Mouse (Mus musculus): Measurements from ENCODE around the gene 4931428F04Rik.
"Not testable (repeated sequence)": the region's sequence is repeated elsewhere in the genome, so short reads cannot be mapped to it uniquely, and the experiment has no call there.

The 4931428F04Rik gene

GRCm38 (mm10) chr8:105307670-105308069, 18.0 kb upstream of the 4931428F04Rik start:
- DNase-seq (ENCODE audit: low spot score in 2 of 2) = no peak

GRCm38 (mm10) chr8:105306146-105306691, 16.6 kb upstream of the 4931428F04Rik start:
- DNase-seq (ENCODE audit: low spot score in 2 of 2) = no peak

GRCm38 (mm10) chr8:105305211-105306145, 15.8 kb upstream of the 4931428F04Rik start, which contains the start of gene Elmo3:
Elmo3 (plus strand) TSS chr8:105305601.
- peak in 1 of 2 experiments; percentile 77 for DNase-seq (ENCODE audit: low spot score in 2 of 2)

DNA sequence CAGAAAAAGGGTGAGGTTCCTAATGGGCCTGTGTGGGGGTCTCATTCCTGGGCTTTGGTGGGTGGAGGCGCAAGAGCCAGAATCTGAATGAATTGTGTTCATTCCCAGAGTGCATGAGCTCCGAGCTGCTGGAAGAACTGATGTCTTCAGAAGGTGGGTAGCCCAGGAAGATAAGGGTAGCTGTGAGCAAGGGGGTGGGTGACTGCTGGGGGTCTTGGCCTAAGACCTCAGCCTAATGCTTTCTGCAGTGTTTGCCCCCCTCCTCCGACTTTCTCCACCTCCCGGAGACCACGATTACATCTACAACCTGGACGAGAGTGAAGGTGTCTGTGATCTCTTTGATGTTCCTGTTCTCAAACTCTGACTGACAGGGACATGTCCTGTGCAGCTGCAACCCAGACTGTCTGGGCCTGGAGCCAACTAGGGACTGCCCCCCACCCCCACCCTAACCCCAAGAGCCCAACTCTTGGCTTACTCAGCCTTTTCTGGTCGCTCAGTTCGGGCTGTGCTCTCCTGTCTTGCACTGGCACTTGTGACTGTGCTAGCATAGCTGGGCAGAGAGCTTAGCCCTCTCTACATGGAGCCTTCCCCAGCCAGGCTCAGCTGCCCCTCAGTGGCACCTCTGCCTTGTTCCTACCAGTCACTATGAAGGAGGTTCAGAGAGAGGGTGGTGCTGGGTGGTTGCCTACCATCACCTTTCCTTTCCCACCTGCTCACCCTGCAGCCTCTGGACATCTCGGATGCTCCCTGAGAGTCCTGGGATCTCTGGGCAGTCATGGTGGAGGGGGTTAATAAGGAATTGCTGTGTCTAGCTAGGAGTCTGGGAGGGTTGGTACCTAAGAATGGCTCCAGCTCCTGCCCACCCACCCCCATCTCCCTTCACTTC, 14.9 kb upstream of the 4931428F04Rik start:
- DNase-seq (ENCODE audit: low spot score in 2 of 2) = no peak

GRCm38 (mm10) chr8:105303874-105304273, 14.2 kb upstream of the 4931428F04Rik start:
- no peak for DNase-seq (ENCODE audit: low spot score in 2 of 2)

DNA sequence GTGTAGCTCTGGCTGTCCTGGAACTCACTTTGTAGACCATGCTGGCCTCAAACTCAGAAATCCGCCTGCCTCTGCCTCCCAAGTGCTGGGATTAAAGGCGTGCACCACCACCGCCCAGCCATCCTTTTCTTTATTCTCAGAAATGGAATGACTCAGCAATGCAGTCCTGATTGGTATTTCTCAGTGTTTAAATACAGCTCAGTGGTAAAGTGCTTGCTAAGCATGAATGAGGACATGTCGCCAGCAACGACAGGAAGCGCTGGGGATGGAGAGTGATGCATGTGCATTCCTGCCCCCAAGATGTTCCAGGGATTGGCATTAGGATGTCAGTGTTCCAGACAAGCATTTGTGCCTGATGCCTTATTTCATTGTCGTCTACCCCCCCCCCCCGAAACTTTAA, 13.7 kb upstream of the 4931428F04Rik start:
- no peak for DNase-seq (ENCODE audit: low spot score in 2 of 2)

GRCm38 (mm10) chr8:105299962-105300361, 10.3 kb upstream of the 4931428F04Rik start:
- no peak for DNase-seq (ENCODE audit: low spot score in 2 of 2)

GRCm38 (mm10) chr8:105298351-105299252, 8.9 kb upstream of the 4931428F04Rik start:
- no peak for DNase-seq (ENCODE audit: low spot score in 2 of 2)

DNA sequence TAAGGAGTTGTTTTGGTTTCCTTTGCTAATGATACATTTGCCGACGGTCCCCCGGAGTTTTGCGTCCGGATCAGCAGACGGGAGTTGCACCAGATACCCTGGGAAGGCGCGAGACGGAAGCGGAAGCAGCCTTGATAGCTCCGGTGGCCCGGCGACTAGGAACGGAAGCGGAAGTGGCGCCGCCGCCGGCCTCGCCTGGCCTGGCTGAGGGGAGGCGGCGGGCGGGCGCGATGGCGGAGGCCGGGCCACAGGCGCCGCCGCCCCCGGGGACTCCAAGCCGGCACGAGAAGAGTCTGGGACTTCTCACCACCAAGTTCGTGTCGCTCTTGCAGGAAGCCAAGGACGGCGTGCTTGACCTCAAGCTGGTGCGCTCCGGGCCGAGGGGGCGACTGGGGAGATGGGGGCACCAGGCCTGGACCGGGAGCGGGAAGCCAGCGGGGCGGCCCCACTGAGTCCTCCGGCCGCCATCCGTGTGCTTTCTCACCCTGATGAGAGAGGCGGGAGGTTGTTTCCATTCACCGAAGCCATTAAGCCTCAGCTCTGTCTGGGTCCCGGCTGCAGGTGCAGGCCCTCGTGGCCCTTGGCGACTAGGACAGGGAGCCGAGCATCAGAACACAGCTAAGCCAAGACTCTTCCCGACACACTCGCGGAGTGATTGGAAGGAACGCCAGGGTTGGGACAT, 8.0 kb upstream of the 4931428F04Rik start, which contains the start of gene E2f4:
Gene E2f4, plus strand, starts transcription at position 153 of the 682 bp plus-strand sequence.
- peak; percentile 96 for DNase-seq (ENCODE audit: low spot score in 2 of 2)

- no peak for DNase-seq (ENCODE audit: low spot score in 2 of 2)
Measured at GRCm38 (mm10) chr8:105295895-105296573, 6.4 kb upstream of the 4931428F04Rik start, which contains the start of gene Exoc3l. Exoc3l (minus strand) TSS chr8:105296101.

- peak in 1 of 2 experiments; percentile 31 for DNase-seq (ENCODE audit: low spot score in 2 of 2)
Measured at GRCm38 (mm10) chr8:105295256-105295655, 5.6 kb upstream of the 4931428F04Rik start.

GRCm38 (mm10) chr8:105294776-105295175, 5.1 kb upstream of the 4931428F04Rik start:
- peak in 1 of 2 experiments; percentile 26 for DNase-seq (ENCODE audit: low spot score in 2 of 2)

DNA sequence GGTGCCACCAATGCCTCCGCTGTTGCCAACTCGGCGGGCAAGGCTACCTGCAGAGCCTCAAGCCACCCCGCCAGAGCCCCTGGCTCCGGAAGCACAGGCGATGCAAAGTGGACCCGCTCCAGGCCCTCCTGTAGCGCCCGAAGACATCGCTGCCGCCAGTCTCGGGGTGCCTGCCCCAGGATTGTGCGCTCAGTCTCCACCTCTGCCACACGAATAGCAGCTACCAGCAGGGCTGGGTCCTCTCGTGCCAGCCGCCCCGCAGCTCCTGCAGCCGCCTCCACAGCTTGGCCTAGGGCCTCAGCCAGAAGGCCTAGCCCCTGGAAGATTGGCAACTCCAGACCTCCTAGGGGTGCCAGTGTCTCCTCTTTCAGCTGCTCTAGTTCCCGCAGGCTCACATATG, 3.7 kb upstream of the 4931428F04Rik start:
- no peak for DNase-seq (ENCODE audit: low spot score in 2 of 2)

- DNase-seq (ENCODE audit: low spot score in 2 of 2) = peak in 1 of 2 experiments; percentile 27
Measured at GRCm38 (mm10) chr8:105292471-105292870, 2.8 kb upstream of the 4931428F04Rik start.

DNA sequence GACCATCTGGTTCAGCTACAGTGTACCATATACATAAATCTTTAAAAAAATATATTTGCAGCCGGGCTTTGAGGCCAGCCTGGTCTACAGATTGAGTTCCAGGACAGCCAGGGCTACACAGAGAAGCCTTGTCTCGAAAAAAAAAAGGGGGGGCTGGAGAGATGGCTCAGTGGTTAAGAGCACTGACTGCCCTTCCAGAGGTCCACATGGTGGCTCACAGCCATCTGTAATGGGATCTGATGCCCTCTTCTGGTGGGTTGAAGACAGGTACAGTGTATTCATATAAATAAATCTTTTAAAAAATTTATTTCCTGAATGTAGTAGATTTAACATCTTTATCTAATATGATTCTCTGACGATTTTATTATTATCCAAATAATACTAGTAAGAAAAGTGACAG, 2.1 kb upstream of the 4931428F04Rik start:
- DNase-seq (ENCODE audit: low spot score in 2 of 2) = not testable (repeated sequence)

DNA sequence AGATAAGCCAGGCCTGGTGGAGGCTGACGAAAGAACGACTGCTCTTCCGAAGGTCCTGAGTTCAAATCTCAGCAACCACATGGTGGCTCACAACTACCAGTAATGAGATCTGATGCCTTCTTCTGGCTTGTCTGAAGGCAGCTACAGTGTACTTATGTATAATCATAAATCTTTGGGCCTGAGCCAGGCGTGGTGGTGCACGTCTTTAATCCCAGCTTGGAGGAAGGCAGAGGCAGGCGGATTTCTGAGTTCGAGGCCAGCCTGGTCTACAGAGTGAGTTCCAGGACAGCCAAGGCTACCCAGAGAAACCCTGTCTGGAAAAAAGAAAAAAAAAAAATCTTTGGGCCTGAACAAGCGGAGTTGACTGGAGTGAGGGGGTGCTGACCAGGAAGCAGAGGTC, 1.7 kb upstream of the 4931428F04Rik start:
- peak in 1 of 2 experiments; percentile 34 for DNase-seq (ENCODE audit: low spot score in 2 of 2)

GRCm38 (mm10) chr8:105290554-105291314, 1.1 kb upstream of the 4931428F04Rik start:
- DNase-seq (ENCODE audit: low spot score in 2 of 2) = peak; percentile 82 to 88

GRCm38 (mm10) chr8:105288958-105289732, 519 bp downstream of the 4931428F04Rik start:
- peak; percentile 97 for DNase-seq (ENCODE audit: low spot score in 2 of 2)
